Mouse (Mus musculus) hematopoietic stem cell, adult 5-6 weeks (primary cell): ENCODE data around the gene Pitpnm1. TPM values are rescaled to one million over a fixed set of nuclear protein-coding genes. Genes with fewer than 3 reads are reported as not detected.
A peak's percentile ranks its signal among the peaks of the same experiment; 100 is the strongest.
"Not testable (repeated sequence)": the region's sequence is repeated elsewhere in the genome, so short reads cannot be mapped to it uniquely, and the experiment has no call there.

Experiments used
- ATAC-seq, 2 experiments: fragments of 125-278 bp in 1 of 2; replicated peaks in 1 of 2; 2 replicates each; pipeline ENCODE4 v1.8.0; 2016 to 2017; ENCODE audit warnings: inconsistent platforms in 2 of 2, mild to moderate bottlenecking in 2 of 2, moderate number of reproducible peaks in 2 of 2, low read depth in 1 of 2, moderate TSS enrichment in 1 of 2; ENCODE audit not compliant: low FRiP score in 2 of 2, poor library complexity in 2 of 2, severe bottlenecking in 2 of 2, insufficient read depth in 1 of 2, low TSS enrichment in 1 of 2
- total RNA-seq: library from RNA; stranded (forward); fragments of 172-1452, 232-1000 nt; gene quantifications from 2 replicates; pipeline ENCODE4 v1.2.3, GENCODE M21; 2017

Pitpnm1 gene
- total RNA-seq = 20.0 and 22.4 TPM in 2 replicates

- ATAC-seq = no peak
Measured at GRCm38 (mm10) chr19:4099837-4100717, at the start of gene Pitpnm1. Pitpnm1 (plus strand) TSS chr19:4099998.

- no peak for ATAC-seq
Measured at GRCm38 (mm10) chr19:4051016-4051415, 48.8 kb upstream of the Pitpnm1 start.

DNA sequence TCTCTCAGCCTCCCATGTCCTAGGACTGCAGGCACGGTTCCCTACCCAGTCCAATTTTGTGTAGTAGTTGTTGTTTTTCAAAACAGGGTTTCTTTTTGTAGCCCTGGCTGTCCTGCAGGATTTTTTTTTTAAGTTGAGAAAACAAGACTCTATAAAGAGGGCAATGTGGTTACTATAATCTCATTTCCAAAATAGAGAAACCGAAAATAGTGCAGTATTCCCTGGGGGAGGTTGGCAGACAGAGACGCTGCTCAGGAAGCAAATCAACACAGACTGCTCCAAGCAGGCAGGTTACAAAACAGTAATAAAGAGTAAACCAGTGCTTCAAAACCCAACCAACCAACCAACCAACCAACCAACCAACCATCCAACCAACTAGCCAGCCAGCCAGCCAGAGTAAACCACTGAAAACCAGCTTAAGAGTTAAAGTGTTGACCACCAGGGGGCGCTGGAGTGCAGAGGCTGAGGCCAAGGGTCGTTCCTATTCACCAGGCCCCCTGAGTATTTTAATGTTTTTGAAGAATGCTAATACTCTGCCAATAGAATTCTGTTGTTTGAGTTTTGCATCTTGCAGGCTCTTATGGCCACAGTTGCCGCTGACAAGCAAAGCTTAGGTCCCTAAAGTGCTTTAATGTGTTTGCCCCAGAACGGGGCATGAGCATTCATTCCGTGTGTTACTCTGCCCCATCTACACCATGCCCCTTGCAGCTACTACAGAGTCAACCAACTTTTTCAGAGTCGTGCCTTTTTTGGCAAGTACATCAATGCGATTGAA is 47.9 kb upstream of the Pitpnm1 start:
- ATAC-seq = peak in 1 of 2 experiments; percentile 47; a peak in 1 of 4 replicates

- ATAC-seq = no peak
Measured at GRCm38 (mm10) chr19:4052516-4053030, 47.2 kb upstream of the Pitpnm1 start.

DNA sequence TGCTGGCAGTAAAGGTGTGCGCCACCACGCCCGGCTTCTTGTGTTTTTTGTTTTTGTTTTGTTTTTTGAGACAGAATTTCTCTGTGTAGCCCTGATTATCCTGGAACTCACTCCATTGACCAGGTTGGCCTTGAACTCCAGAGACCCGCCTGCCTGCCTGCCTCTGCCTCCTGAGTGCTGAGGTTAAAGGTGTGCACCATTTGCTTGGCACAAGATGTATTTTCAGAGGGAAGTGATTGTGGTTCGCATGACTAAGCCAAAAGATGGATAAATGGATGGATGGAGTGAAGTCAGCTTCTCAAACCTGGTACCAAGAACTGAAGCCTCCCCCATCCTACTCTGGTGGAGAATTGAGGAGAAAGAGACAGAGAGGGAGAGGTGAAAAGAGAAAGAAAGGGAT is 45.2 kb upstream of the Pitpnm1 start:
- no peak for ATAC-seq

- ATAC-seq = no peak
Measured at GRCm38 (mm10) chr19:4055216-4055946, 44.4 kb upstream of the Pitpnm1 start.

DNA sequence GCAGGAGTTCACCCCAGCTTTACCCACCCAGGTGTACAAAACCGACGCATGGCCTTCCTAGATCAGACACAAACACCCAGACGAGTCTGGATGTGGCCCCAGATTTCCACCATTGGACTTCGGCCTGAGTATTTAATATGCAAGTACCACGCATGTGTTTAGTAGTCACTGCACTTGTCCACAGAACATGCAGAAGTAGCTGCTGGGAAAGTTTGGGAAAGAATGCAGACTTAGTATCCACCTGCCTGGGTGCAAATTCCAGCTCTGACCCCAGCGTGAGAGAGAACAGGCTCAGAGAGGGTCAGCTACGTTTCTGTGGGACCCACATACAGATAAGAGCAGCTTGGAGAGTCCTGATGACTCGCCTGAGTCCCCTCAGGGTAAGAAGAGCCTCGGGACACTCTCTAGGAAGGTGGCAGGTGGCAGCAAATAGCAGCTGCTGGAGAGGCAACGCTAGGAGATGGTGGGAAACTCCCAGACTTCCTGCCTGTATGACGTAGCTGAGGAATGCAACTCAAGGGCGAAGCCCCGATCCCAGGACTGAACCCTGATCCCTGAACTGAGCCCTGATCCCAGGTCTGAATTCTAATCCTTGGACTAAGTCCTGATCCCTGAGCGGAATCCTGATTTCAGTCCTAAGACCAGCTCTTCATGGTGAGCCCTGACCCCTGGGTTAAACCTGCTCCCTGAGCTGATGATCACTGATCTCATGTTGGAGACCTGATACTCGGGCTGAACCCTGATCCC is 43.7 kb upstream of the Pitpnm1 start:
- ATAC-seq = no peak

DNA sequence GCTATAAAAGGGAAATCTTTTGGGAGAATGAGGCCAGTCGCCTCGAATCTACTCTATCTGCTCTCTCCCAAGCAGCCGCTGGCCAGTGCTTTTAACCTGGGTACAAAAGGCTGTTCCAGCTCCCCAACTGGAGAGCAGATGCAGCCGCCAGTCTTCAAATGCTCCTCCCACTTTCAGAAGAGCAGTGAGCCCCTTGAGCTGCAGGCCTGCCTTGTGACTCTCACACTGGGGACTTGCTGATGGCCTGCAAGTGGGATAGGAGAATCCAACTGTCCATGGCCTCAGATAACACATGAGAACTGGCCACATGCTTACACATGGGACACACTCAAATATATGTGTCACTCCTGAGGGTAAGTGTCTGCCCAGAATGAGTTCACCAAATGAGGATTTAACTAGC is 43.1 kb upstream of the Pitpnm1 start:
- ATAC-seq = no peak

DNA sequence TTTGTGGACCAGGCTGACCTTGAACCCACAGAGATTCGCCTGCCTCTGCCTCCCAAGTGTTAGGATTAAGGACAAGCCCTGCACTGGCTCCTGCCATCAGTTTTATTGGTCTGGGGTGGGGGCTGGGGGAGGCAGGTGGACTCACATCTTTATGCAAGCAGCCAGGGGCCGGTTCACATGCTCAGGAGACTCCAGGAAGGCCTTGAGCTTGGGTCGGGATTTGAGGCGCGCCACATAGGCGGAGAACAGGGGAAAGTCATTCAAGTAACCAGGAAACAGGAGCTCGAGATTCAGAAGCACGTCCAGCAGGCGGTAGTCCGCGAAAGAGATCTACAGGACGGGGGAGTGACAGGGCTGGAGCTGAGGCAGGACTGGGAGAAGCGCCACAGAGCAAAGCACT is 42.4 kb upstream of the Pitpnm1 start:
- no peak for ATAC-seq

DNA sequence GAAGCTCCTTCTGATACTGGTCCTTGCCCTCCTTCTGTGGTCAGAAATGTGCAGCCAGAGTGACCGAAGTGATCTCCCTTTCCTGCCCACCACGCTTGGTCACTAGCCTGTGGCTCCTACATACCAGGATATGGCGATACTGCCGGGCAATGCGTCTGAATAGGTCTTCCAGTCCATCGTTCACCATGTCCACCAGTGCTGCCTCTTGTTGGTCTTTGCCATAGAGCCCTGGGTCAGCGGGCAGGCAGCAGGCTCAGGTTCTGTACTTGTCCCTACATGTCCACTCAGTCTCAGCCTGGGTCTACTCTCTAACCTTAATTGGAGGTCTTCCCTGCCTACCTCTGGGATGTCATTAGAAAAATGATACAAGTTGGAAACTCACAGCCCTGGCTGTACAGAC is 41.8 kb upstream of the Pitpnm1 start:
- no peak for ATAC-seq

- ATAC-seq = no peak
Measured at GRCm38 (mm10) chr19:4058581-4058980, 41.2 kb upstream of the Pitpnm1 start.

DNA sequence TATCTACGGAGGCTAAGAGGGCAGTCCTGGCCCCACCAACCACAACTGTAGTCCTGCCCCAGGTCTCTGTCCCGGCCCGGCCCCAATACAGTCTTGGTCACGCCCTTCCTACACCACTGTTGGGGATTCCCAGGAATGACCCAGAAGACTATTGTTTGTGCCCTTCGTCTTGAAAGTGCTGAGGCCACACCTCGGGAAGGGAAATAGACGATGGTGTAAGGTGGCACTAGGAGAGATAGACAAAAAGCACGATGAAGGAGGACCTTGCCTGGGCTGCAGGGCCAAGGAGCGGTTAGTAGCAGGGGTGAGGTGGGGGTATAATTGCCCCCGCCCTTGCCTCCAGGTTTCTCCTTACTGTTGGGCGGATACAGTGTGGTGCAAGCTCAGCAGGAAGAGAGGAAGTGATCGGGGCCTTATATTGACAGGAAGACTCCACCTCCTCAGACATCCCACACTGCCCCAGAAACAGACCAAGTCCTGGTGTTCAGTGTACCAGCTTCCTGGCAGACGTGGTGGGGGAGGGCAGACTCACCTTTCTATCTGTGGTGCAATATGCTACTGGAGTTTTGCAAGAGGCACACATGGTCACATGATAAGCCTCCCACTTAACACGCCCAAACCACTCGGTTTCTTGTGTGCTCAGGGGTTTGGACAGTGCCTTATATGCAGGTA is 40.6 kb upstream of the Pitpnm1 start, which contains the start of gene Gstp3:
Gstp3 (minus strand) TSS at position 501 of the 672 bp plus-strand sequence.
- ATAC-seq = peak; percentile 17 to 51; a peak in 3 of 4 replicates

GRCm38 (mm10) chr19:4060044-4060898 is 39.5 kb upstream of the Pitpnm1 start:
- not testable (repeated sequence) for ATAC-seq

GRCm38 (mm10) chr19:4060899-4061465 is 38.8 kb upstream of the Pitpnm1 start:
- peak in 1 of 2 experiments; percentile 33; a peak in 1 of 4 replicates for ATAC-seq

- ATAC-seq = not testable (repeated sequence)
Measured at GRCm38 (mm10) chr19:4063357-4063756, 36.4 kb upstream of the Pitpnm1 start.
